Mouse (Mus musculus) olfactory bulb, adult 2 months (tissue): ENCODE results near the gene Mansc1.

ENCODE experiments used
- CTCF ChIP-seq: fragments of 200-500 bp; IDR thresholded peaks from 2 replicates; pipeline ENCODE4 v1.5.1; 2012; ENCODE audit warnings: low read depth, mild to moderate bottlenecking, low read length, moderate library complexity; ENCODE audit not compliant: insufficient read depth
- POLR2A ChIP-seq: fragments of 200-500 bp; IDR thresholded peaks from 2 replicates; pipeline ENCODE4 v1.6.1; 2012; ENCODE audit warnings: mild to moderate bottlenecking, low read depth, low read length, moderate library complexity; ENCODE audit not compliant: insufficient read depth

- TF ChIP-seq CTCF (no peak), POLR2A (no peak)
Measured at GRCm38 (mm10) chr6:134625431-134625830, 6.9 kb downstream of the Mansc1 start.
